Mouse (Mus musculus): Measurements from ENCODE around the gene Dnaic1. TPM values are rescaled to one million over a fixed set of nuclear protein-coding genes. Genes with fewer than 3 reads are reported as not detected.

The Dnaic1 gene
- 0.74 and 1.1 TPM in 2 replicates for polyA plus RNA-seq (2014; fragmentation: Nextera tagmentation; extraction: Ambion mirVana)

DNA sequence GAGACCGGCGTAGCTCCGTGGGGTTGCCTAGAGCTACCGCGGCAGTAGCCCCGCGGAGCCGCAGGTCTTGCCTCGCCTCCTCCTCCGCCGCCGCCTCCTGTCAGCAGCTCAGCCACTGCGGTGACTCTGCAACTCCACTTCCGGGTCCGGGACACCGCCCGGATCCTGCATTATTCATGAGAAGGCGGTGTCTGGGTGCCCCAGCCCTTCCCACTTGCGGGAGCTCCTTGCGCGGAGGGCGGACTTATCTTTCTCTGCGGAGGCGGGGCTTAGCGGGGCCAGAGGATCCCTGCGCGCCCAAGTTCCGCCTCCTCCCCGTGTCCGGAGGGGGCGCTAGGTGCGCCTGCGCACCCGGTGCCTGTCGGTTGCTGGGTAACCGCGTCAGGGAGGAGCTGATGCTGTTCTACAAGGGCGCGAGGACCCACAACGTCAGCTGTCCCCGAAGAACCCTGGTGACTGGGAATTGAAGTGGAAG is at the start of gene Dnaic1, which contains the start of gene Fam219a:
TSS of gene Dnaic1 (plus strand) at position 365 of the 475 bp plus-strand sequence.
TSS of gene Fam219a (minus strand) at position 128 of the 475 bp plus-strand sequence.
- Histone ChIP-seq H3K27ac (replicated peaks; ENCODE audit: low read depth, low read length) (no peak within 1 kb of the TSS), H3K9ac (ENCODE audit: low read length) (peak within 1 kb of the TSS; percentile 45), H3K27me3 (ENCODE audit: control insufficient read depth, insufficient read depth, low read length) (peaks cover 13% of the 10 kb centered on the region), H3K36me3 (ENCODE audit: control insufficient read depth, insufficient read depth, low read length) (no peaks in the 10 kb centered on the region), H3K9me3 (ENCODE audit: control insufficient read depth, low read length) (no peaks in the 10 kb centered on the region), H3K4me2 (ENCODE audit: low read depth, severe bottlenecking) (peak within 1 kb of the TSS; percentile 95), H3K4me1 (ENCODE audit: control insufficient read depth, insufficient read depth, low read length) (peaks cover 13% of the 10 kb centered on the region; the same call in 1 of the 2 replicates), H3K4me3 (ENCODE audit: low read depth, low read length) (peak within 1 kb of the TSS; percentile 68)
- WGBS, result under 1% methylated on average over 33 of the region's 41 CpGs
- ATAC-seq (ENCODE audit: insufficient number of reproducible peaks, low FRiP score, low TSS enrichment, low read depth), result peak; percentile 97
- DNase-seq (ENCODE audit: low spot score), result peak; percentile 96

DNA sequence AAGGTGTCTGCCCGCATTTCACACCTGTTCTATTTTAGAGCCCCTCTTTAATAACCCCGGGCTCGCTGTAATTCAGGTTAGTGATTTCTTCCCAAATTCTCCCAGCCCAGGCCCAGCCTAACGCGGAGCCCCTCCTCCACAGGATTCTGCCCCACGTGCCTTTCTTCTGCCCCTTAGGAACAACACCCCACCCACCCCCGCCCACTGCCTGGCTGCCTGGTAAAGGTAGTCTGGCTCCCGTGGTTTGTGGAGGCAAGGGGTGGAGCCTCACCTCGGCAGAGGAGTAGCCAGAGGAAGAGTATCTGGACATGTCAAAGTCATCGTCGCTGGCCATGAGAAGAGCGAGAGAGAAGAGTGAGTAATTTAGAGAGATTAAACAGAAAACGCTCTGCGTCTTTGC is 48.9 kb upstream of the Dnaic1 start:
- H3K4me1 ChIP-seq (ENCODE audit: control insufficient read depth, insufficient read depth, low read length), result no peaks in the 10 kb centered on the region
- 0 out of 2 replicates have a peak, but pooled peaks cover 3% of the 10 kb centered on the region for H3K27me3 ChIP-seq (ENCODE audit: control insufficient read depth, insufficient read depth, low read length)
- no peak overlapping the region for H3K27ac ChIP-seq (replicated peaks; ENCODE audit: low read depth, low read length)
- H3K36me3 ChIP-seq (ENCODE audit: control insufficient read depth, insufficient read depth, low read length), result no peaks in the 10 kb centered on the region
- no peaks in the 10 kb centered on the region for H3K9me3 ChIP-seq (ENCODE audit: control insufficient read depth, low read length)
- H3K9ac ChIP-seq (ENCODE audit: low read length), result no peak overlapping the region
- no peak overlapping the region for H3K4me2 ChIP-seq (ENCODE audit: low read depth, severe bottlenecking)
- ATAC-seq (ENCODE audit: insufficient number of reproducible peaks, low FRiP score, low TSS enrichment, low read depth) (no peak), DNase-seq (ENCODE audit: low spot score) (no peak)
- H3K4me3 ChIP-seq (ENCODE audit: low read depth, low read length), result no peak overlapping the region
- 32% methylated on average over 14 of the region's 14 CpGs for WGBS

DNA sequence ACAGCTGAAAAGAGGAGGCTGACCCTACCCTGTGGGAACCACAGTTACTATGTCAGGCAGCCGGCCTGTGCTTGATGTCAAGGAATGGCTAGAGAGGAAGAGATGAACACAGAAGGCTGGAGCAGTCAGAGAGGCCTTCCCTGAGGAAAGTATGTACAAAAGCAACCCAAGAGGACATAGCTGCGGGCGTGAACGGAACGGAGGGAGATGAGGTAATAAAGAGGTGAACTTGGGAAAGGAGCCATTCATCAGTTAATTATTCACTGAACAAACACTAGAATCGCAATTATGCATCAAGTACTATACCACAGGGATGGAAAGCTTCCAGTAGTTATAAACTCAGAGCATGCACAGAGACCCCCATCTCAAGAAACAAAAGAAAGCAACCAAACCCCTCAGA is 47.4 kb upstream of the Dnaic1 start:
- whole genome bisulfite sequencing, result 89% methylated on average over 6 of the region's 6 CpGs
- Histone ChIP-seq H3K27ac (replicated peaks; ENCODE audit: low read depth, low read length) (no peak overlapping the region), H3K27me3 (ENCODE audit: control insufficient read depth, insufficient read depth, low read length) (0 out of 2 replicates have a peak, but pooled peaks cover 3% of the 10 kb centered on the region)

DNA sequence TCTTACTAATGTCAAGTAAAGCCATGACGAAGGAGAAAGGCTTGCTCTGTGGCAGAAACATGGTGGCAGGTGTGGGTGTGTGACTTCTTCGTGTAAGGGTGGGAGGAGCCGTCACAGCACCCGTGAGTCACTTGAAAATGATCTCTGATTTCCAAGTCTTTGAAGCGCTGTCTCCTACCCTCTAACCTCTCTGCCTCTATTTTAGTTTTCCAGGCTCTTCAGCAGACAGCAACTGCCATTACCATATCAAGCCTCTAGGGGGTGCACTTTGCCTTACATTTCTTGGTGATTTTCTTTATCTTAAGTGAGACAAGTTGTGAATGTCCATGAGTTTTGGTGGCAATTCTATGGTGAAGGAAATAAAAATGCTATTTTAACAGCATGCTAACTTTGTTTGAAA is 46.8 kb upstream of the Dnaic1 start:
- WGBS, result 41% methylated on average over 5 of the region's 5 CpGs
- Histone ChIP-seq H3K27ac (replicated peaks; ENCODE audit: low read depth, low read length) (no peak overlapping the region), H3K4me3 (ENCODE audit: low read depth, low read length) (no peak overlapping the region), H3K9ac (ENCODE audit: low read length) (no peak overlapping the region), H3K27me3 (ENCODE audit: control insufficient read depth, insufficient read depth, low read length) (0 out of 2 replicates have a peak, but pooled peaks cover 3% of the 10 kb centered on the region), H3K4me2 (ENCODE audit: low read depth, severe bottlenecking) (no peak overlapping the region), H3K36me3 (ENCODE audit: control insufficient read depth, insufficient read depth, low read length) (no peaks in the 10 kb centered on the region), H3K4me1 (ENCODE audit: control insufficient read depth, insufficient read depth, low read length) (no peaks in the 10 kb centered on the region), H3K9me3 (ENCODE audit: control insufficient read depth, low read length) (no peaks in the 10 kb centered on the region)
- ATAC-seq (ENCODE audit: insufficient number of reproducible peaks, low FRiP score, low TSS enrichment, low read depth), result no peak
- DNase-seq (ENCODE audit: low spot score), result peak; percentile 42

More for the DNA sequence above, 47.4 kb upstream of the Dnaic1 start:
- Histone ChIP-seq H3K4me1 (ENCODE audit: control insufficient read depth, insufficient read depth, low read length) (no peaks in the 10 kb centered on the region), H3K4me2 (ENCODE audit: low read depth, severe bottlenecking) (no peak overlapping the region), H3K4me3 (ENCODE audit: low read depth, low read length) (no peak overlapping the region), H3K9me3 (ENCODE audit: control insufficient read depth, low read length) (no peaks in the 10 kb centered on the region), H3K36me3 (ENCODE audit: control insufficient read depth, insufficient read depth, low read length) (no peaks in the 10 kb centered on the region), H3K9ac (ENCODE audit: low read length) (no peak overlapping the region)
- DNase-seq (ENCODE audit: low spot score), result no peak
- ATAC-seq (ENCODE audit: insufficient number of reproducible peaks, low FRiP score, low TSS enrichment, low read depth), result no peak

DNA sequence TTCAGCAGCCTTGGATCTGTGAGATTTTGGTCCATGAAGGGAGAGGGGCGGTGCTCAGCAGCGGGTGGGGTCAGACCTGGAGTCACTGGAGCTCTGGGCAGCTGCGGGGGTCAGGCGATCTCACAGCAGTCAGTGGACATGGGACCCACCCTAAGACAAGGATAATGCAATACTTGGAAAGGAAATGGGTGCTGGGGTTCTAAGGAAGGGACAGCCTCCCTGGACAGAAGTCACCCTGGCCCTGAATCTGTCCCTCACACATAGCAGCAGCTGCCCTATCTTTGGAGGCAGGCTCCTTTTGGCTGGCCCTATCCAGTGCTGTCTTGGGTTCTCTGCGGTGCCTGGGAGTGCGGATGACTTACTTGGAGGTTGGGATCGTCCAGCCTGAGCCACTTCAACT is 45.7 kb upstream of the Dnaic1 start:
- 81% methylated on average over 7 of the region's 7 CpGs for WGBS
- Histone ChIP-seq H3K4me3 (ENCODE audit: low read depth, low read length) (no peak overlapping the region), H3K27me3 (ENCODE audit: control insufficient read depth, insufficient read depth, low read length) (0 out of 2 replicates have a peak, but pooled peaks cover 3% of the 10 kb centered on the region), H3K27ac (replicated peaks; ENCODE audit: low read depth, low read length) (no peak overlapping the region), H3K9ac (ENCODE audit: low read length) (no peak overlapping the region), H3K4me1 (ENCODE audit: control insufficient read depth, insufficient read depth, low read length) (no peaks in the 10 kb centered on the region), H3K36me3 (ENCODE audit: control insufficient read depth, insufficient read depth, low read length) (no peaks in the 10 kb centered on the region), H3K9me3 (ENCODE audit: control insufficient read depth, low read length) (no peaks in the 10 kb centered on the region), H3K4me2 (ENCODE audit: low read depth, severe bottlenecking) (no peak overlapping the region)
- ATAC-seq (ENCODE audit: insufficient number of reproducible peaks, low FRiP score, low TSS enrichment, low read depth), result no peak
- DNase-seq (ENCODE audit: low spot score), result no peak

DNA sequence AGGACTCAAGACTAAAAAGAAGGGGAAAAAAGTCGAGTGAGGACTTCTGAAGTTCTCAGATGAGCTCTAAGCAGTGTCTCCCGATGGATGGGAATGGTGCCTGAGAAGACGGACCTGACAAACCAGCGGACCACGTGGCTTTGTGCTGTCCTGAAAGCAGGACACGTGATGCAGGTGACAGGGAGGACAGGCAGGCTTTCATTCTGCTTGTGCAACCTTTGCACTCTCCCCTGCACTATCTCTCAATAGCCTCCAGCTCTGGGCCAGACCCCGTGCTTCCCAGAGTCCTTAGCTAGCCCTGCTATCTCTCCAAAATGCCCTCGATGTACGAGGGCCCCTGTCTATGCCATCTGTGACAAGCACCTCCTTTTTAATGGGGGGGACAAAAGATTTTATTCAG is 44.7 kb upstream of the Dnaic1 start:
- Histone ChIP-seq H3K9ac (ENCODE audit: low read length) (no peak overlapping the region), H3K4me3 (ENCODE audit: low read depth, low read length) (no peak overlapping the region), H3K27ac (replicated peaks; ENCODE audit: low read depth, low read length) (no peak overlapping the region), H3K36me3 (ENCODE audit: control insufficient read depth, insufficient read depth, low read length) (no peaks in the 10 kb centered on the region), H3K4me1 (ENCODE audit: control insufficient read depth, insufficient read depth, low read length) (no peaks in the 10 kb centered on the region), H3K4me2 (ENCODE audit: low read depth, severe bottlenecking) (no peak overlapping the region), H3K27me3 (ENCODE audit: control insufficient read depth, insufficient read depth, low read length) (no peaks in the 10 kb centered on the region), H3K9me3 (ENCODE audit: control insufficient read depth, low read length) (no peaks in the 10 kb centered on the region)
- DNase-seq (ENCODE audit: low spot score) (no peak), ATAC-seq (ENCODE audit: insufficient number of reproducible peaks, low FRiP score, low TSS enrichment, low read depth) (no peak)
- WGBS, result 72% methylated on average over 9 of the region's 9 CpGs

DNA sequence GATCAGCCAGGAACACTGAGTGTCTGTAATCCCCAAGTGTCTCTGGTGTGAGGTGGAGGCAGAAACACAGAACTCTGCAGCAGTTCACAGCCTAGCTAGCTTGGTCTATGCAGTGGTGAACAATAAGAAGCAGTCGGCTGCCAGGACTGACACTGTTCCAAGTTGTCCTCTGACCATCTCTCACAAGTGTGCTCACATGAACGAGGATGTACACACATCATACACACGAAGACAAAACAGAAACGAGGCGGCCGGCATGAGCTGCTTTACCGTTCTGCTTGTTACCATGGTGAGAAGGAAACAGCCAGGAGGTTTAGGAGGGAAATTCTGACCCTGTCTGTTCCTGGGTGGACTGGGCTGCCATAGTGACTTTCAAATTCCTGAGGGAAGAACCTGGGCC is 43.0 kb upstream of the Dnaic1 start:
- no peak overlapping the region for H3K27ac ChIP-seq (replicated peaks; ENCODE audit: low read depth, low read length)
- DNase-seq (ENCODE audit: low spot score) (no peak), ATAC-seq (ENCODE audit: insufficient number of reproducible peaks, low FRiP score, low TSS enrichment, low read depth) (no peak)
- H3K9me3 ChIP-seq (ENCODE audit: control insufficient read depth, low read length), result no peaks in the 10 kb centered on the region
- WGBS, result 78% methylated on average over 7 of the region's 7 CpGs
- H3K4me2 ChIP-seq (ENCODE audit: low read depth, severe bottlenecking), result no peak overlapping the region
- H3K4me3 ChIP-seq (ENCODE audit: low read depth, low read length), result no peak overlapping the region
- no peaks in the 10 kb centered on the region for H3K36me3 ChIP-seq (ENCODE audit: control insufficient read depth, insufficient read depth, low read length)
- no peaks in the 10 kb centered on the region for H3K27me3 ChIP-seq (ENCODE audit: control insufficient read depth, insufficient read depth, low read length)
- no peaks in the 10 kb centered on the region for H3K4me1 ChIP-seq (ENCODE audit: control insufficient read depth, insufficient read depth, low read length)
- no peak overlapping the region for H3K9ac ChIP-seq (ENCODE audit: low read length)

DNA sequence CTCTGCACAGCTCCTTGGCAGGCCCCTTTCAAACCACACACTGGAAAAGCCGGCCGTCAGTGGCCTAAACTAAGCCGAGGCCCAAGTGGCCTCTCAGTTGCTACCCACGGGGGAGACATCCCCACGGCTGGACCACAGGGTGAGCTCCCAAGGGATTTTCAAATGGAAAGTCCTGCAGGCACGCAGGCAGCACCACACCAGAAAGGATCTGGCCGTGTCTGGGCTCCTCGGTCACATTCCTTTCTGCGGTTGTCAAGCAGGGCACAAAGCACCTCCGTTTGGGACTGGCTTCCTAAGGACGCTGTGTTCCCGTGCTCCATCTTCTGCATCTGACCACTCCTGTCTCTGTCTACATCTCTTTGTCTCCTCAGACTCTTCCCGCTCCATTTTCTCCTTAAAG is 42.5 kb upstream of the Dnaic1 start:
- 50% methylated on average over 13 of the region's 13 CpGs for WGBS
- no peak for ATAC-seq (ENCODE audit: insufficient number of reproducible peaks, low FRiP score, low TSS enrichment, low read depth)

DNA sequence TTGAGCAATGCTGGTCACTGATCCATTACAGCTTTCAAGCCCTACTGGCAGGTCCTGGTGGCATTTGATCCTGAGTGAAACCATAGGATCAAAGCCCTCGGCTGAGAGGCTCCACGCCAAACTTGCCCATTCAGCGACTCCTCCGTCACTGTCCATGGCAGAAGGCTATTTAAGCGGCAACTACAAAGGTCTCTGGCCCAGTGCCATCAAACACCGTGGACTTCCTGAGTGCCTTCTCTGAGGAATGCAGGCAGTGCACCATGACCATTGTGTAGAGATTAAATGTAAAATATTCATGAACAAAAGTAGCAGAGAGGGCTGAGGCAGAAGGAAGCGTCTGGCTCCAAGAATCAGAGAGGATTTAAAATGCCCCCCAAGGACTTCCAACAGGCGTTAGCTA is 41.6 kb upstream of the Dnaic1 start:
- Histone ChIP-seq H3K4me2 (ENCODE audit: low read depth, severe bottlenecking) (no peak overlapping the region), H3K36me3 (ENCODE audit: control insufficient read depth, insufficient read depth, low read length) (no peaks in the 10 kb centered on the region), H3K27me3 (ENCODE audit: control insufficient read depth, insufficient read depth, low read length) (no peaks in the 10 kb centered on the region), H3K27ac (replicated peaks; ENCODE audit: low read depth, low read length) (no peak overlapping the region), H3K9me3 (ENCODE audit: control insufficient read depth, low read length) (no peaks in the 10 kb centered on the region), H3K9ac (ENCODE audit: low read length) (no peak overlapping the region), H3K4me1 (ENCODE audit: control insufficient read depth, insufficient read depth, low read length) (no peaks in the 10 kb centered on the region), H3K4me3 (ENCODE audit: low read depth, low read length) (no peak overlapping the region)
- DNase-seq (ENCODE audit: low spot score) (no peak), ATAC-seq (ENCODE audit: insufficient number of reproducible peaks, low FRiP score, low TSS enrichment, low read depth) (no peak)
- WGBS, result 24% methylated on average over 8 of the region's 8 CpGs

More for the DNA sequence above, 42.5 kb upstream of the Dnaic1 start:
- no peak for DNase-seq (ENCODE audit: low spot score)
- Histone ChIP-seq H3K4me3 (ENCODE audit: low read depth, low read length) (no peak overlapping the region), H3K27me3 (ENCODE audit: control insufficient read depth, insufficient read depth, low read length) (no peaks in the 10 kb centered on the region), H3K4me1 (ENCODE audit: control insufficient read depth, insufficient read depth, low read length) (no peaks in the 10 kb centered on the region), H3K4me2 (ENCODE audit: low read depth, severe bottlenecking) (no peak overlapping the region), H3K27ac (replicated peaks; ENCODE audit: low read depth, low read length) (no peak overlapping the region), H3K36me3 (ENCODE audit: control insufficient read depth, insufficient read depth, low read length) (no peaks in the 10 kb centered on the region), H3K9me3 (ENCODE audit: control insufficient read depth, low read length) (no peaks in the 10 kb centered on the region), H3K9ac (ENCODE audit: low read length) (no peak overlapping the region)

Data from limb, embryonic 11.5 days (tissue).